Mouse (Mus musculus) E14TG2a.4 (cell line): ENCODE measurements around the gene Racgap1.

Source experiments
- CTCF ChIP-seq: conservative IDR thresholded peaks from 2 replicates; pipeline ENCODE4 v1.5.1; 2014; ENCODE audit warnings: low read length
- POU5F1 ChIP-seq: IDR thresholded peaks from 2 replicates; pipeline ENCODE4 v1.6.1; 2014; ENCODE audit warnings: low read length, borderline replicate concordance

DNA sequence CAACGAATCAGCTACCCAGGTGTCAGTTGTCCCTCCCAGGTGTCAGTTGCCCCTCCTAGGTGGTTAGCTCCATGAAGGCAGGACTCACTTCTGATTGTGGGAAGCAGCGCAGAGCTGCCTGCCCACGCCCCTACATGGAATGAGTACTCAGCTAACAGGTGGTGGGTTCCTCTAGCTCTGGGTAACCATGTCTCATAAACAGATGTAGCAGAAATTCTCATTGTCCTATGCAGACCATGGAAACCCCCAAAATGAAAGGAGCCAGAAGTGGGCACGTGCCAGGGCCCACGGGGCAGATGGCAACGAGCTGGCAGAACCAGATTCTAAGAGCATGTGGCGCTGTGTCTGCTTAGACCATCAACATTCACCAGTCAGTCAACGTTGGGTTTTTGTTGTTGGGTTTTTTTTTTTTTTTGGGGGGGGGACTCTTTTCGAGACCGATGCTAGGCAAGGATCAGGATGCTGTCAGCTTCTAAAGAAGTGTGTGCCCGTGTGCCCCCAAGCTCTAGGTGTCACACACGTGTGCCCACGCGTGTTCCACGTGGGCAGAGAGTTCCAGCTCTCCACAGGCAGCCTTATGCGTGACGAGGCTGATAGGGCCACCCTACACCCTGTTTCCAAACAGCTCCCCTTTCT lies 12.6 kb upstream of the Racgap1 start:
- TF ChIP-seq CTCF (no peak), POU5F1 (no peak)
